Mouse (Mus musculus) spleen, adult 2 months (tissue): ENCODE measurements around the gene Umad1.

Experiments used
- CTCF ChIP-seq: fragments of 200-500 bp; IDR thresholded peaks from 2 replicates; pipeline ENCODE4 v1.5.1; 2011; ENCODE audit warnings: mild to moderate bottlenecking, inconsistent platforms; ENCODE audit not compliant: insufficient read depth, insufficient read length, insufficient replicate concordance; ENCODE audit errors: extremely low read depth
- POLR2A ChIP-seq: fragments of 200-500 bp; IDR thresholded peaks from 2 replicates; pipeline ENCODE4 v1.6.1; 2011; ENCODE audit warnings: low read depth, low read length, inconsistent platforms

GRCm38 (mm10) chr6:8389307-8389706, 130.2 kb downstream of the Umad1 start:
- TF ChIP-seq CTCF (no peak), POLR2A (no peak)
